Mouse (Mus musculus) thymus, postnatal 4 days (tissue): ENCODE measurements at regions not wholly inside any gene's neighbourhood (a gene's known extent, or its start where the extent isn't known, plus 50 kb on each side); places are given as distances from the start of the nearest gene placed in this dataset.

Experiments used
- DNase-seq: peaks from one replicate; pipeline ENCODE4 v3.0.0; 2021

- DNase-seq: no peak
Measured at GRCm38 (mm10) chr11:23996250-23996649, 78.6 kb downstream of the A830031A19Rik start.

- DNase-seq: no peak
Measured at GRCm38 (mm10) chr11:23994160-23994559, 80.7 kb downstream of the A830031A19Rik start.

GRCm38 (mm10) chr11:23987532-23988450, 87.1 kb downstream of the A830031A19Rik start:
- no peak for DNase-seq

- DNase-seq: no peak
Measured at GRCm38 (mm10) chr11:23985231-23985630, 89.6 kb downstream of the A830031A19Rik start.

GRCm38 (mm10) chr11:23979332-23979731, 84.3 kb upstream of the Papolg start:
- DNase-seq: peak; percentile 81

GRCm38 (mm10) chr11:23978300-23978699, 83.2 kb upstream of the Papolg start:
- no peak for DNase-seq

GRCm38 (mm10) chr11:23977096-23977495, 82.0 kb upstream of the Papolg start:
- no peak for DNase-seq

- no peak for DNase-seq
Measured at GRCm38 (mm10) chr11:23954323-23954722, 59.3 kb upstream of the Papolg start.

GRCm38 (mm10) chr11:23945966-23946365, 50.9 kb upstream of the Papolg start:
- no peak for DNase-seq
